Mouse (Mus musculus) heart, embryonic 14.5 days (tissue): ENCODE results near the gene Atxn1l. TPM values are rescaled to one million over a fixed set of nuclear protein-coding genes. Genes with fewer than 3 reads are reported as not detected.
A peak's percentile ranks its signal among the peaks of the same experiment; 100 is the strongest.

Source experiments
- ATAC-seq: fragments of 200-750 bp; cut with Nextera tagmentation; 2 replicates; pipeline ENCODE4 v1.8.0; 2017; ENCODE audit warnings: low read depth, moderate TSS enrichment; ENCODE audit not compliant: insufficient number of reproducible peaks, insufficient read depth, low FRiP score
- H3K27ac ChIP-seq, 2 experiments: fragments of 200-500 bp in 1 of 2; fragments of 300-500 bp in 1 of 2; sonication (generic) in 1 of 2; replicated peaks in 1 of 2; 2 replicates each; pipeline ENCODE4 v1.5.1; 2012 to 2014; ENCODE audit warnings: low read depth in 2 of 2, low read length in 2 of 2, control low read depth in 1 of 2, mild to moderate bottlenecking in 1 of 2, mixed read lengths in 1 of 2; ENCODE audit not compliant: control insufficient read depth in 1 of 2, insufficient read depth in 1 of 2
- H3K27me3 ChIP-seq: fragments of 300-500 bp; sonication (generic); 2 replicates; pipeline ENCODE4 v1.6.1; 2014; ENCODE audit warnings: mild to moderate bottlenecking, low read length, control low read depth; ENCODE audit not compliant: control insufficient read depth, insufficient read depth
- H3K36me3 ChIP-seq: fragments of 300-500 bp; sonication (generic); 2 replicates; pipeline ENCODE4 v1.6.1; 2014; ENCODE audit warnings: mild to moderate bottlenecking, control low read depth, low read length, mixed read lengths; ENCODE audit not compliant: control insufficient read depth, insufficient read depth
- H3K4me1 ChIP-seq, 2 experiments: fragments of 200-500 bp in 1 of 2; fragments of 300-500 bp in 1 of 2; sonication (generic) in 1 of 2; 2 replicates each; pipeline ENCODE4 v1.6.1; 2012 to 2014; ENCODE audit warnings: low read length in 2 of 2, control low read depth in 1 of 2, mixed read lengths in 1 of 2; ENCODE audit not compliant: control insufficient read depth in 2 of 2, insufficient read depth in 2 of 2
- H3K4me2 ChIP-seq: fragments of 300-500 bp; sonication (generic); 2 replicates; pipeline ENCODE4 v1.6.1; 2014; ENCODE audit warnings: mild to moderate bottlenecking, low read length
- H3K4me3 ChIP-seq, 2 experiments: fragments of 200-500 bp in 1 of 2; fragments of 300-500 bp in 1 of 2; sonication (generic) in 1 of 2; 2 replicates each; pipeline ENCODE4 v1.5.1; 2012 to 2014; ENCODE audit warnings: low read length in 2 of 2, mild to moderate bottlenecking in 2 of 2, control low read depth in 1 of 2, low read depth in 1 of 2, moderate library complexity in 1 of 2; ENCODE audit not compliant: control insufficient read depth in 1 of 2, insufficient read depth in 1 of 2
- H3K9ac ChIP-seq: fragments of 300-500 bp; sonication (generic); 2 replicates; pipeline ENCODE4 v1.6.1; 2014; ENCODE audit warnings: mild to moderate bottlenecking, low read length
- H3K9me3 ChIP-seq: fragments of 300-500 bp; sonication (generic); 2 replicates; pipeline ENCODE4 v1.6.1; 2016; ENCODE audit warnings: low read length, control low read depth; ENCODE audit not compliant: control insufficient read depth
- WGBS: fragments of 180-500 bp; shearing (Covaris S2); extraction: QIAGEN DNeasy Blood & Tissue Kit; methylation state at CpG from one replicate; pipeline ENCODE4 v1.1.7; 2014; 5-methylcytosine and 5-hydroxymethylcytosine counted together
- polyA plus RNA-seq: library from polyadenylated mRNA; unstranded; fragments of >200 nt; fragmentation: Nextera tagmentation; extraction: Ambion mirVana; gene quantifications from 2 replicates; pipeline ENCODE4 v1.2.1, GENCODE M21; 2014

The Atxn1l gene
- polyA plus RNA-seq, 1 experiment from 2014 or later = 4.7 TPM

DNA sequence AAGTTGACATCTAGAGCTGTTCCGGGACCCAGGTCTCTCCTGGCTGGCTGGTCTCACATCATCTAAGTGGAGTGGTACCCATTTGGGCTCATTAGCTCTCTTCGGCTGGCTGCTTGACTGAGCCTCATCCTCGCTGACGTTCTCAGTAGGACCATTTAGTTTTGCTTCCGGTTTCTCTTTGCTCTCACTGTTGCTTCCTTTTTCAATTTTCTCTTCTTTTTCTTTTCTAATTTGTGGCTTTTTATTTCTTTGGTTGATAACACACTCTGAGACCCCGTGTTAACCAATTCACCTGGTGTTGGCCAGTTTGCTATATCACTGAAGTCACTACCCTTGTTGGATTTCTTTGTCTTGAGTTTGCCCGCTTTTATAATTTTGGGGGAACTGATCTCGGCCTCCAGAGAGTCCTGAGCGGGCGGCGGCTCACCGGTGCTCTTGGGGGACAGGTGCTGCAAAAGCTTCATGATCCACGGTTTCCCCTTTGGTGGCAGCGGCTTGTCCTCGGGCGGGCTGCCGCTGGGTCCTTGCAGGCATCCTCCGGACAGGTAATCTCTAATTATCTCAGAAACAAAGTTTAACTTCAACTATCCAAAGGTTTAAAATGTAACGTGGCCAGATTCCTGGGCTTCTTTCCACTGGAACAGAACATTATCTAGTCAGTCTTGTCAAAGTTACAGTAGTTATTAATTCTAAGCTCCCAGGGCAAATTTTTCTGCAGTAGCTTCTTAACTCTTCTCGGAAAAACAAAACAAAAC lies 14.4 kb upstream of the Atxn1l start:
- Histone ChIP-seq H3K4me2 (no peak overlapping the region), H3K9me3 (no peaks in the 10 kb centered on the region), H3K4me3 (no peak overlapping the region), H3K27me3 (no peaks in the 10 kb centered on the region), H3K9ac (no peak overlapping the region), H3K4me1 (no peaks in the 10 kb centered on the region), H3K36me3 (no peaks in the 10 kb centered on the region), H3K27ac (no peak overlapping the region)
- ATAC-seq = no peak
- WGBS = 80% methylated on average over 20 of the region's 20 CpGs

DNA sequence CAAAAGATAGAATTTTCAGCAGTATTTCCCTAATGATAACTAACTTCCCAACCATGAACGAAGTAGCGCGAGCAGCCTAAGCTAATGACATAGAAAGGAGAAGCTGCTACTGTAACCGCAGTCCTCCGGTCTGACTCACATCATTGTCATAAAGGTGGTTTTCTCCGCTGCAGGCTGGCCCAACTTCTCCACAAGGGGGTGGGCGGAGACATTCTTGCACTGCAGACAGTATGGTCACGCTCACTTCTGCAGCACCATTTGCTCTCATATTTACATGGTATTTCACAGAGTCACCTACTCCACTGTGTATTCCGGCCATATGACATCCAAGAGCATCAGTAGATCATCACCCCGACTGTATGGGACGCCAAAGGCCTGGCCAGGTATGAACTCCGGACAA lies 13.2 kb upstream of the Atxn1l start:
- Histone ChIP-seq H3K9ac (no peak overlapping the region), H3K27me3 (no peaks in the 10 kb centered on the region), H3K4me1 (no peaks in the 10 kb centered on the region), H3K9me3 (no peaks in the 10 kb centered on the region), H3K27ac (no peak overlapping the region), H3K4me2 (no peak overlapping the region), H3K36me3 (no peaks in the 10 kb centered on the region), H3K4me3 (no peak overlapping the region)
- no peak for ATAC-seq
- 73% methylated on average over 12 of the region's 12 CpGs for WGBS

DNA sequence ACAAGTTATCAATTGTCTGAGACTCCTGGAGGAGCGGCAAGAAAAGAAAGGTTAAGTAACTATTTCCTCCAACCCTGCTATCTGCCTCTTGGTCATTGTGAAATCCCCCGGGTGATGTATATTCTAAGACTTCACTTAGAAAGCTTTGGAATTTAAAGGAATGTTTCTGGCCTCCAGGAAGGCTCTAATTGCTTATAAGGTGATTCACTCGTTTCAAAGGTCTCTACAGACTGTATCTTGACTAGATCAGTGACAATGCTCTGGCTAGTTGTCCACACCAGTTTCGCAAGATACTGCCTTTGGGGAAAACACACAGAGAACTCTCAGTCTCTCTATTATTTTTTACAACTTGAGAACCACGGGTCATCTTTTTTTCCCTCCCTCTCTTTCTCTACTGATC lies 12.7 kb upstream of the Atxn1l start:
- Histone ChIP-seq H3K4me1 (no peaks in the 10 kb centered on the region), H3K27me3 (no peaks in the 10 kb centered on the region), H3K27ac (no peak overlapping the region), H3K9ac (no peak overlapping the region), H3K4me3 (no peak overlapping the region), H3K36me3 (no peaks in the 10 kb centered on the region), H3K9me3 (no peaks in the 10 kb centered on the region), H3K4me2 (no peak overlapping the region)
- 47% methylated on average over 5 of the region's 5 CpGs for WGBS
- no peak for ATAC-seq

DNA sequence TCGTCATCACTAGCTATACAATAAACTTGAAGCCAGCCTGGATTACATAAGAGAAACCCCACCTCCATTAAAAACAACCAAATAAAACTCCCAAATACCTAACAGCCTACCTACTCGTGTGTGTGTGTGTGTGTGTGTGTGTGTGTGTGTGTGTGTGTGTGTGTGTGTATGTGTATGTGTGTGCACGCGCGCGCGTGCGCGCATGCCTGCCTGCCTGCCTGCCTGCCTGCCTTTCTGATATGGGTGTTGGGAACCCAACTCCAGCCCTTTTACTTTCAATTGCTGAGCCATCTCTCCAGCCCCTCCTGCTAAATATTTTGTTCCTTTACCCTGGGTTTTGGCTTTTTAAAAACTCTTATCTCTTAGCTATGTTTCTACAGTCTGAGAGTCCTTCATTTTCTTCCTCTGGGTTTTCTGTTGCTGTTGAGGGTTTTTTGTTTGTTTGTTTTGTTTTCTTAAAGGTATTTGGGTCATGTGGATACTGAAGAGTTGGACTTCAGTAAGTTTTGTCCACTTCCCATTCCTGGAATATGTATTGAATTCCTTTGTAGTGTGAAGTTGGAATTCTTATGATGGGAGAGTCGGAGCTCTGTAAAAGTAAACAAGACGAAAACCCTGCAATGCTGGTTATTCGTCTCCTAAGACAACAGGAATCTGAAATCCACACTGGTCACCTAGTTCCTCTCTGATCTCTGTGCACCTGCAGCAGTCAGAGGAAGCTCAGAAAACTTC lies 10.1 kb upstream of the Atxn1l start:
- no peak for ATAC-seq
- Histone ChIP-seq H3K27me3 (no peaks in the 10 kb centered on the region), H3K9ac (no peak overlapping the region), H3K4me1 (no peaks in the 10 kb centered on the region), H3K36me3 (no peaks in the 10 kb centered on the region), H3K27ac (no peak overlapping the region), H3K4me3 (no peak overlapping the region), H3K9me3 (no peaks in the 10 kb centered on the region), H3K4me2 (no peak overlapping the region)
- WGBS = 85% methylated on average over 12 of the region's 12 CpGs

DNA sequence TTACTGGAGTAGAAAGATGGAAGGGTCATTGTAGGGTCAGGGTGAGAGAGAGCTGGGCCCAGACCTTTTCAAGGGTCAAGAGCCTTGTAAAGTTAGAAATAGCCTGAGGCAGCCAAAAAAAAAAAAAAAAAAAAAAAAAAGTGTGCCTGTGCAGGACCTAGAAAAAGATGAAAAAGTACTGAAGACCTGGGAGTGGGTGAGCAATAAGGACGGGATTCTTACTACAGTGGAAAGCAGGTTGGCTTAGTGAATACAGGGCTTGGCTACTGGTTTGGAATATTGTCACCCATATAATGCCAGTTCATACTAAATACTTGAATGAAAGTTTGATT lies 476 bp upstream of the Atxn1l start:
- H3K4me1 ChIP-seq = peaks cover 0 to 11% of the 10 kb centered on the region in 2 experiments; a peak in 2 of 4 replicates
- peak overlapping the region; percentile 97 for H3K9ac ChIP-seq
- 85% methylated on average over 1 of the region's 1 CpGs for WGBS
- peak overlapping the region; percentile 73 for H3K4me2 ChIP-seq
- H3K4me3 ChIP-seq = peak overlapping the region; percentile 84 to 90
- H3K36me3 ChIP-seq = peaks cover 21% of the 10 kb centered on the region
- no peaks in the 10 kb centered on the region for H3K27me3 ChIP-seq
- no peaks in the 10 kb centered on the region for H3K9me3 ChIP-seq
- peak overlapping the region in 1 of 2 experiments; percentile 78; a peak in 2 of 4 replicates for H3K27ac ChIP-seq
- peak; percentile 5; the same call in 1 of the 2 replicates for ATAC-seq

DNA sequence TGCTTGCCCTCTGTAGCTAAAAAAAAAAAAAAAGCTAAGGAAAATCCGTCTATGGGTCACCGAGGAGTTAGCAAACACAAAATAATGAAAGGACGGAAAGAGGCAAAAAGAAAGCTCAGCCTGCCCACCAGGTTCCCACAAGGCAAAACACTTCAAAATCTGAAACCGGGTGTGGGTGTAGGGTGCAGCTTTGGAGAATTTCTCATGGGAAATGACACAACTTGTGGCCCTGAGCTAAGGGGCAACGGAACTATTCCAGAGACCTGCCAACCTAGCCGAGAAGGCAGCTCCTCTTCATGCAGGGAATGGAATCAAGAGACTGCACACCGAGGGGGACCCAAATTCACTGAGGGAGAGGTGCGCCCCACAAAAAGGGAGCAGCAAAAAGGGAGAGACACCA lies 720 bp downstream of the Atxn1l start:
- peak overlapping the region in 1 of 2 experiments; percentile 78; a peak in 3 of 4 replicates for H3K27ac ChIP-seq
- H3K9me3 ChIP-seq = no peaks in the 10 kb centered on the region
- H3K9ac ChIP-seq = peak overlapping the region; percentile 97
- no peak for ATAC-seq
- H3K4me2 ChIP-seq = peak overlapping the region; percentile 73
- H3K36me3 ChIP-seq = peaks cover 33% of the 10 kb centered on the region
- peaks cover 0 to 11% of the 10 kb centered on the region in 2 experiments; a peak in 2 of 4 replicates for H3K4me1 ChIP-seq
- peak overlapping the region; percentile 84 to 90 for H3K4me3 ChIP-seq
- H3K27me3 ChIP-seq = no peaks in the 10 kb centered on the region
- WGBS = 10% methylated on average over 8 of the region's 8 CpGs

DNA sequence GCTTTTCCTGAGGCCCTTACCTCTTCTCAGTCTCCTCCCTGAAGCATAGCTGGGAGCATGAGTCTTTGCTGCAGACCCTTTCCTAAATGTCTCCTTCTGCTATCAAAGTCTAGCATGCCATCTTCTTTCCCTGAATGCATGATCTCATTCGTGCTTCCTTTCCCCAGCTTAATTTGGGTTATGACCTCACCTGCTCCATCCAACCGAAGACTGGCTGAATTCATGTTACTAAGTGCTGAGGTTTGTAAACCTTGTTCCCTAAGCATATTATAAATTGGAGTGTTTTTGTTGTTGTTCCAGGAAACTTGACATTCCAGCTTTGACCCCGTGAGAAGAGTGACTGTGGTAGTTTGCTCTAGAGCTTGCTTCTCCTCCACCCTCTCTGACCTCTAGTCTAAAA lies 3.5 kb downstream of the Atxn1l start:
- H3K4me1 ChIP-seq = peaks cover 0 to 11% of the 10 kb centered on the region in 2 experiments; a peak in 2 of 4 replicates
- peaks cover 61% of the 10 kb centered on the region for H3K36me3 ChIP-seq
- no peak overlapping the region for H3K4me2 ChIP-seq
- H3K4me3 ChIP-seq = no peak overlapping the region
- no peak overlapping the region for H3K9ac ChIP-seq
- no peak for ATAC-seq
- no peaks in the 10 kb centered on the region for H3K27me3 ChIP-seq
- H3K27ac ChIP-seq = no peak overlapping the region
- H3K9me3 ChIP-seq = no peaks in the 10 kb centered on the region
- 49% methylated on average over 3 of the region's 3 CpGs for WGBS
